ENCODE assay signal across 8 mouse cellular contexts in genomic region chr9:48480411-48481213, GRCm38 (mm10). TPM values are rescaled to one million over a fixed set of nuclear protein-coding genes. Genes with fewer than 3 reads are reported as not detected.
DNase-seq lines count a peak whose midpoint lies in the region; ATAC-seq and TF ChIP-seq lines count a peak whose summit lies in the region.

Gene Rexo2 (minus strand): TSS chr9:48480623.

- intact Hi-C loops in heart, postnatal 10 days (cut with DNase I), result loop anchor here (2.0 kb wide), 1 partner anchor 14 kb away; the partner anchor contains the start of genes Gm5617 and Rbm7

- WGBS in forebrain, embryonic 13.5 days, result 1% methylated on average over 49 of the region's 49 CpGs
- WGBS in large intestine, adult 2 months, result 2% methylated on average over 49 of the region's 49 CpGs
- 1% methylated on average over 49 of the region's 49 CpGs for WGBS in liver, postnatal 0 days (ENCODE audit: insufficient replicate concordance)
- WGBS in neural tube, embryonic 14.5 days, result 1% methylated on average over 49 of the region's 49 CpGs

- no peaks in the 10 kb centered on the region for H3K4me1 ChIP-seq in ES-Bruce4 (ENCODE audit: control insufficient read depth, insufficient read depth, low read length)
- peaks cover 14% of the 10 kb centered on the region for H3K4me1 ChIP-seq in forebrain, embryonic 13.5 days
- peaks cover 7% of the 10 kb centered on the region; the same call in 1 of the 2 replicates for H3K4me1 ChIP-seq in liver, postnatal 0 days (ENCODE audit: insufficient read depth)
- no peaks in the 10 kb centered on the region for H3K4me1 ChIP-seq in neural tube, embryonic 14.5 days (ENCODE audit: control insufficient read depth, insufficient read depth, low read length)

- peak within 1 kb of the TSS; percentile 94 for H3K4me2 ChIP-seq in forebrain, embryonic 13.5 days
- H3K4me2 ChIP-seq in liver, postnatal 0 days (ENCODE audit: low read depth, low read length), result peak within 1 kb of the TSS; percentile 95
- peak within 1 kb of the TSS; percentile 83 for H3K4me2 ChIP-seq in neural tube, embryonic 14.5 days (ENCODE audit: low read depth, low read length)

- H3K9ac ChIP-seq in ES-Bruce4 (ENCODE audit: low read depth, poor library complexity, severe bottlenecking), result peak within 1 kb of the TSS; percentile 57
- H3K9ac ChIP-seq in forebrain, embryonic 13.5 days, result peak within 1 kb of the TSS; percentile 84
- peak within 1 kb of the TSS; percentile 82 for H3K9ac ChIP-seq in liver, postnatal 0 days (replicated peaks)
- peak within 1 kb of the TSS; percentile 79 for H3K9ac ChIP-seq in neural tube, embryonic 14.5 days (replicated peaks; ENCODE audit: low read depth, low read length)

- H3K36me3 ChIP-seq in ES-Bruce4 (ENCODE audit: control insufficient read depth, insufficient read depth, low read length, poor library complexity, severe bottlenecking), result peaks cover 2% of the 10 kb centered on the region; the same call in 1 of the 2 replicates
- H3K36me3 ChIP-seq in forebrain, embryonic 13.5 days (ENCODE audit: poor library complexity, severe bottlenecking), result peaks cover 14% of the 10 kb centered on the region
- H3K36me3 ChIP-seq in liver, postnatal 0 days (replicated peaks; ENCODE audit: insufficient read depth, low read length), result peaks cover 5% of the 10 kb centered on the region; the same call in 1 of the 2 replicates
- H3K36me3 ChIP-seq in neural tube, embryonic 14.5 days (ENCODE audit: control insufficient read depth, insufficient read depth, low read length), result no peaks in the 10 kb centered on the region

- peak; percentile 96 for DNase-seq in heart, postnatal 10 days
- peak; percentile 70 for DNase-seq in large intestine, adult 2 months (ENCODE audit: low read depth, low spot score)
- peak; percentile 95 for DNase-seq in liver, postnatal 0 days
- peak; percentile 97 for DNase-seq in testis, postnatal 10 days (ENCODE audit: low spot score)

- no peak for TF ChIP-seq CTCF in ES-Bruce4 (IDR thresholded peaks at IDR 0.05; ENCODE audit: low read depth, low read length)
- no peak for TF ChIP-seq CTCF in liver, postnatal 0 days (IDR thresholded peaks at IDR 0.05; ENCODE audit: low read depth)

- peak; percentile 99 for ATAC-seq in cerebellum, adult (ENCODE audit: insufficient number of reproducible peaks, low FRiP score, low TSS enrichment)
- peak; percentile 99 for ATAC-seq in forebrain, embryonic 13.5 days
- ATAC-seq in liver, postnatal 0 days, result peak; percentile 99
- ATAC-seq in neural tube, embryonic 14.5 days (ENCODE audit: low read depth), result peak; percentile 100

- no peak for TF ChIP-seq EP300 in ES-Bruce4 (IDR thresholded peaks at IDR 0.05; ENCODE audit: insufficient read depth, low read depth, low read length)
- TF ChIP-seq EP300 in liver, postnatal 0 days (IDR thresholded peaks at IDR 0.05; ENCODE audit: low read depth), result no peak

- H3K9me3 ChIP-seq in ES-Bruce4 (replicated peaks; ENCODE audit: control insufficient read depth, insufficient read depth, low read length, poor library complexity, severe bottlenecking), result no peaks in the 10 kb centered on the region
- no peaks in the 10 kb centered on the region for H3K9me3 ChIP-seq in forebrain, embryonic 13.5 days (replicated peaks)
- H3K9me3 ChIP-seq in liver, postnatal 0 days (ENCODE audit: low read length), result no peaks in the 10 kb centered on the region
- no peaks in the 10 kb centered on the region for H3K9me3 ChIP-seq in neural tube, embryonic 14.5 days (ENCODE audit: control insufficient read depth, low read length)

- H3K27ac ChIP-seq in ES-Bruce4 (ENCODE audit: insufficient read depth, low read length), result no peak within 1 kb of the TSS
- H3K27ac ChIP-seq in forebrain, embryonic 13.5 days, result no peak within 1 kb of the TSS
- peak within 1 kb of the TSS; percentile 58 for H3K27ac ChIP-seq in liver, postnatal 0 days (ENCODE audit: low read depth)
- H3K27ac ChIP-seq in neural tube, embryonic 14.5 days (ENCODE audit: low read depth, low read length), result no peak within 1 kb of the TSS

- peak within 1 kb of the TSS; percentile 77 for H3K4me3 ChIP-seq in ES-Bruce4 (ENCODE audit: low read depth, low read length)
- H3K4me3 ChIP-seq in forebrain, embryonic 13.5 days, result peak within 1 kb of the TSS; percentile 92
- peak within 1 kb of the TSS; percentile 82 for H3K4me3 ChIP-seq in liver, postnatal 0 days (ENCODE audit: low read depth, low read length)
- H3K4me3 ChIP-seq in neural tube, embryonic 14.5 days (ENCODE audit: low read depth, low read length), result peak within 1 kb of the TSS; percentile 85

- H3K27me3 ChIP-seq in ES-Bruce4 (ENCODE audit: control insufficient read depth, insufficient read depth, low read length, poor library complexity, severe bottlenecking), result no peaks in the 10 kb centered on the region
- H3K27me3 ChIP-seq in forebrain, embryonic 13.5 days, result no peaks in the 10 kb centered on the region
- no peaks in the 10 kb centered on the region for H3K27me3 ChIP-seq in liver, postnatal 0 days (ENCODE audit: insufficient read depth, low read length)
- H3K27me3 ChIP-seq in neural tube, embryonic 14.5 days (ENCODE audit: control insufficient read depth, insufficient read depth, low read length), result no peaks in the 10 kb centered on the region

- no peak for TF ChIP-seq POLR2A in ES-Bruce4 (IDR thresholded peaks at IDR 0.05; ENCODE audit: insufficient read depth, low read length)

RNA-seq across cellular contexts. Expression of gene Rexo2, which starts in this region (rescaled TPM):
- 55.9 and 61.1 TPM in 2 replicates for polyA plus RNA-seq in ES-Bruce4 (2011; ENCODE audit: insufficient read depth, insufficient read length, low read depth, missing spikeins)
- polyA plus RNA-seq in forebrain, embryonic 13.5 days (2015; fragmentation: Nextera tagmentation; extraction: Ambion mirVana), result 99.8 and 105 TPM in 2 replicates
- 10 to 100 TPM; 65.3 to 67.9 TPM for total RNA-seq in heart, postnatal 10 days (2021)
- 38.0 and 43.7 TPM in 2 replicates for polyA plus RNA-seq in large intestine, adult 2 months (2012; rRNA removed)
- polyA plus RNA-seq in liver, postnatal 0 days (2015; fragmentation: Nextera tagmentation; extraction: Ambion mirVana), result 61.5 and 65.9 TPM in 2 replicates
- 87.1 and 93.9 TPM in 2 replicates for polyA plus RNA-seq in neural tube, embryonic 14.5 days (2014; fragmentation: Nextera tagmentation; extraction: Ambion mirVana)
